Mouse (Mus musculus): ENCODE measurements around the gene Golga4. TPM values are rescaled to one million over a fixed set of nuclear protein-coding genes. Genes with fewer than 3 reads are reported as not detected.

Golga4 gene
- polyA plus RNA-seq, 1 experiment from 2014 or later = 28.2 TPM

DNA sequence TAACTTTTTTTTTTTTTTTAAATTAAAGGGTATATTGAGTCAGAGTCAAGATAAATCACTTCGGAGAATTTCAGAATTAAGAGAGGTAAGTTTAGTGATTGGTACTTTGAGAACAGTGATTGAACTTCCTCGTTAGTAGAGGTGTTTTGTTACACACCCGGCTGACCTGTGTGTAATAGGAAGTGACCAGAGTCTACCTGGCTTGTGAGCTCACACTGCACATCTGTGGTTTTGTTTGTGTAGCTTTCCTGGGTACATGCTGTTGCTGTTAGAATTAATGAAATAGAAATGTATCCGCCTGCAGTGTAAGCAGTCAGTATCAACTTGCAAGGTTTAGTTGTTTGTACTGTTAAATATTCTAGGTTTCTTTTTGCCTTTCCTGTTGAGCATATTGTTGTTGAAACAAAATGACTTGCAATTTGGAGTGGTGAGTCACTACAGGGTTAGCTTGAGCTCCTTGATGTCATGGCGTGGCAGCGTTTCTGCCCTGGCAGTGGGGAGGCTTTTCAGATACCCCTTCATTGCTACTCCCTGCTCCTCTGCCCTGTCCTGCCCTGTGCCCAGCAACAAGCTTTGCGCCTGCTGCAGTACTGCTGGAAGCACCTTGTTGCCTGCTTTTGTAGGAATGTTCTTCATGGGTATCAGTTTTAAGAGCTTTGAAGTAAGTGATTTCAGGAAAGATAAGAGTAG lies 26.6 kb downstream of the Golga4 start:
- Histone ChIP-seq H3K4me3 (no peak overlapping the region), H3K27ac (no peak overlapping the region), H3K4me2 (no peak overlapping the region), H3K9me3 (replicated peaks) (no peaks in the 10 kb centered on the region), H3K4me1 (peaks cover 9% of the 10 kb centered on the region), H3K9ac (no peak overlapping the region), H3K36me3 (peaks cover 93% of the 10 kb centered on the region), H3K27me3 (replicated peaks) (no peaks in the 10 kb centered on the region)
- WGBS (ENCODE audit: insufficient replicate concordance) = 83% methylated on average over 7 of the region's 7 CpGs
- ATAC-seq = no peak

DNA sequence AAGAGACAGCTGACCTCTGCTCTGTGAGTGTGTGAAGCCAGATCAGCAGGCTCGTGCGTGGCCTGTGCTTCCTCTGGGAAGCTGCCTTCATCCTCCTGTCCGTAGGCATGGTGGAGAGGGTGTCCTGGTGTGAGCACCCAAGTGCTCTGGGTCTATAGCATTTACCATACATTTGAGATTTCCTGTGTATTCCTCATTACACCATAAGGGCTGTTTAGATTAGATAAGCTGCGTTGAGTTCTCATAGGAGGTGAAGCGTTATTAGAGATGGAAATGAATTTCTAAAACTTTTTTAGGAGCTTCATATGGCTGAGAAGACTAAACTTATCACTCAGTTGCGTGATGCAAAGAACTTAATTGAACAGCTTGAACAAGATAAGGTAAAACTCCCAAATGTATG lies 30.9 kb downstream of the Golga4 start:
- peaks cover 94% of the 10 kb centered on the region for H3K36me3 ChIP-seq
- 68% methylated on average over 6 of the region's 6 CpGs for WGBS (ENCODE audit: insufficient replicate concordance)
- no peak overlapping the region for H3K9ac ChIP-seq
- no peak overlapping the region for H3K4me2 ChIP-seq
- H3K27ac ChIP-seq = no peak overlapping the region
- ATAC-seq = peak; percentile 68; the same call in 1 of the 2 replicates
- no peak overlapping the region for H3K4me3 ChIP-seq
- H3K9me3 ChIP-seq (replicated peaks) = no peaks in the 10 kb centered on the region
- H3K27me3 ChIP-seq (replicated peaks) = no peaks in the 10 kb centered on the region
- H3K4me1 ChIP-seq = peaks cover 9% of the 10 kb centered on the region

DNA sequence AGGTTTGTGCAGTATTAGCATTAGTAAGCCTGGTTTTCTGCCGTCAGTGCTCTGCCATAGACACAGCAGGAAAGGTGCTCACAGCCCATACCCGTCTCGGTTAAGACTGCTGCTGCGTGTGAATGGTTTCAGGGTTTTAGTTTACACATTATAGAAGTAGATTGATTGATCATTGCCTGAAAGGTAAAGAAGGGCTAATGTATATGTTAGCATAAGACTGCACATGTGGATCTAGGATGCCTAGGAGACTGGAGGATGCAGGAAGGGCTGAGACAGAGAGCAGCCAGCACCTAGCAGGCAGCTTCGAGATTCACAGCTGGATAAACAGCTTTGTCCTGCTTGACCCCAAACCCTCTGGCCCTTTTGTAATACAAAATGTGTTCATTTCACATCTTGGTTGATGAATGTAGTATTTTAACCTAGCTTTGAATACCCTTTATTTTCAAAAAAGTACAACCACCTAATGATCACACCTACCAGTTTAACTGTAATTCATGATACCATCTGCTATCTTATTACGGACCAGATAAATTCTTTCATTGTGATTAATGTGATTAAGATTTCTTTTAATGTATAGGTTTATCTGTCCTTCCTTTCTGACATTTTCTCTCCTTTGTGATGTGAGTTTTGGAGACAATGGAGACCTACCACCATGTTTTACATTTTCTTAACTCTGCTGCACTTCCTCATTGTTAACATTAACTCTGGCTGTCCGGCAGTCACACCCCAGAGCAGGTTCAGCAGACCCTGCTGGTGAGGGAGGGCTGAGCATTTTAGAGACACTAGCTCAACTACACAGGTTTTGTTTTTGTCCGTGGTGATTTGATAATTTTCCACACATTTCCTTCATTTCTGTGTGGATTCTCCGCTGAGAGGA lies 31.6 kb downstream of the Golga4 start:
- Histone ChIP-seq H3K9me3 (replicated peaks) (no peaks in the 10 kb centered on the region), H3K4me3 (no peak overlapping the region), H3K9ac (no peak overlapping the region), H3K4me1 (peaks cover 9% of the 10 kb centered on the region), H3K36me3 (peaks cover 95% of the 10 kb centered on the region), H3K27ac (no peak overlapping the region), H3K4me2 (no peak overlapping the region), H3K27me3 (replicated peaks) (no peaks in the 10 kb centered on the region)
- ATAC-seq = no peak
- WGBS (ENCODE audit: insufficient replicate concordance) = 85% methylated on average over 9 of the region's 9 CpGs

DNA sequence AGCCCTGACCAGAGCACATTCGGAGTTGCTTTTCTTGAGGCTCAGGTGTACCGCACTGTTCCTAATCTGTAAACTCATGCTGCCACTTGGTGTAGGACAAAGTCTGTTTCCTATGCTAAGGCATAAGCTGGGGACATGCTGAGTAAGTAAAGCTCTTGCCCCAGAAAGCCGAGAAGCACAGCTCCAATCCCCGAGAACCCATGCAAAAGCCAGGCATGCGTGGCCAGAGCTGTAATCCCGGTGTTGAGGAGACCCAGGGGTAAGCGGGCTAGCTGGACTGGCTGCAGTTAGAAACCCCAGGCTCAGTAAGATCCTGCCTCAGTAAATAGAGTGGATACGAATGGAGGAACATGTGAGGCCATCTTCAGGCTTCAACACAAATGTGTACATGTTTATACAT lies 35.8 kb downstream of the Golga4 start:
- ATAC-seq = no peak
- no peak overlapping the region for H3K27ac ChIP-seq
- H3K9ac ChIP-seq = no peak overlapping the region
- peaks cover 87% of the 10 kb centered on the region for H3K36me3 ChIP-seq
- peaks cover 2% of the 10 kb centered on the region for H3K4me1 ChIP-seq
- no peak overlapping the region for H3K4me3 ChIP-seq
- no peaks in the 10 kb centered on the region for H3K27me3 ChIP-seq (replicated peaks)
- no peaks in the 10 kb centered on the region for H3K9me3 ChIP-seq (replicated peaks)
- H3K4me2 ChIP-seq = no peak overlapping the region
- 87% methylated on average over 8 of the region's 8 CpGs for WGBS (ENCODE audit: insufficient replicate concordance)

DNA sequence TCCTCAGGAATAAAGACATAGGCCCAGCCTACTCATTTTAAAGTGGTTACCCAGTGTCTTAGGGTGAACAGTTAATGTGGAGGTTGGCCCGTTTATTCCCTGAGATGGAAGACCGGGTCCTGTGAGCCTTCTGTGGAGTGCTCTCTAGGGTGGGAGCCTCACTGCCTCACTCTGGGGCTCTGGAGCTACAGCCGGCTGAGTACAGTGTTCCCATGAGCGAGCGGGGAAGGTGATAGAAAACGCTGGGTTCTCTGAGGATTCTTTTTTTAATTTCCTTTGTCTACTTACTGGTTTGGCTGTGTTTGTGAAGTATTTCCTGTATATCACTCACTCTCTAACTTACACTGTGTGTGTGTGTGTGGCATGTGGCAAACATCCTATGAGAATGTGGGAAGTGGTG lies 39.1 kb downstream of the Golga4 start:
- no peak overlapping the region for H3K9ac ChIP-seq
- no peak overlapping the region for H3K4me3 ChIP-seq
- 83% methylated on average over 6 of the region's 6 CpGs for WGBS (ENCODE audit: insufficient replicate concordance)
- no peaks in the 10 kb centered on the region for H3K9me3 ChIP-seq (replicated peaks)
- H3K27ac ChIP-seq = no peak overlapping the region
- peaks cover 76% of the 10 kb centered on the region for H3K36me3 ChIP-seq
- H3K4me1 ChIP-seq = no peaks in the 10 kb centered on the region
- no peaks in the 10 kb centered on the region for H3K27me3 ChIP-seq (replicated peaks)
- no peak overlapping the region for H3K4me2 ChIP-seq
- no peak for ATAC-seq

DNA sequence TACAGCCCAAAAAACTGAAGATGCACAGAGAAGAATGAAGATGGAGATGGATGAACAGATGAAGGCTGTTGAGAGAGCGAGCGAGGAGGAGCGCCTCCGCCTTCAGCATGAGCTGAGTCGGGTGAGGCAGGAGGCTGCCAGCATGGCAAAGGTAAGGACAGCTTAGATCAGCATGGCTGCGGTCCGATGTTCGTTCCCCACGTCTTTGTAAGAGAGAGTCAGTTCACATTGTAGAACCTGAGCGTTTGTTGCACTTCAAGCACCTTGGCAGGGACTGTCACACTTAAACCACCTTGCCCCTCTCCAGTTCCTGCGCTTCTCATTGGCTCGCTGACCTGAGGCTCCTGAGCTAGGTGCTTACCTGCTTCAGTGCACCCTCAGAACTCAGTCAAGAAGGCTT lies 42.6 kb downstream of the Golga4 start:
- ATAC-seq = no peak
- no peaks in the 10 kb centered on the region for H3K27me3 ChIP-seq (replicated peaks)
- peaks cover 74% of the 10 kb centered on the region for H3K36me3 ChIP-seq
- H3K4me1 ChIP-seq = no peaks in the 10 kb centered on the region
- no peak overlapping the region for H3K4me2 ChIP-seq
- H3K9me3 ChIP-seq (replicated peaks) = no peaks in the 10 kb centered on the region
- no peak overlapping the region for H3K27ac ChIP-seq
- H3K4me3 ChIP-seq = no peak overlapping the region
- no peak overlapping the region for H3K9ac ChIP-seq
- 89% methylated on average over 12 of the region's 12 CpGs for WGBS (ENCODE audit: insufficient replicate concordance)

DNA sequence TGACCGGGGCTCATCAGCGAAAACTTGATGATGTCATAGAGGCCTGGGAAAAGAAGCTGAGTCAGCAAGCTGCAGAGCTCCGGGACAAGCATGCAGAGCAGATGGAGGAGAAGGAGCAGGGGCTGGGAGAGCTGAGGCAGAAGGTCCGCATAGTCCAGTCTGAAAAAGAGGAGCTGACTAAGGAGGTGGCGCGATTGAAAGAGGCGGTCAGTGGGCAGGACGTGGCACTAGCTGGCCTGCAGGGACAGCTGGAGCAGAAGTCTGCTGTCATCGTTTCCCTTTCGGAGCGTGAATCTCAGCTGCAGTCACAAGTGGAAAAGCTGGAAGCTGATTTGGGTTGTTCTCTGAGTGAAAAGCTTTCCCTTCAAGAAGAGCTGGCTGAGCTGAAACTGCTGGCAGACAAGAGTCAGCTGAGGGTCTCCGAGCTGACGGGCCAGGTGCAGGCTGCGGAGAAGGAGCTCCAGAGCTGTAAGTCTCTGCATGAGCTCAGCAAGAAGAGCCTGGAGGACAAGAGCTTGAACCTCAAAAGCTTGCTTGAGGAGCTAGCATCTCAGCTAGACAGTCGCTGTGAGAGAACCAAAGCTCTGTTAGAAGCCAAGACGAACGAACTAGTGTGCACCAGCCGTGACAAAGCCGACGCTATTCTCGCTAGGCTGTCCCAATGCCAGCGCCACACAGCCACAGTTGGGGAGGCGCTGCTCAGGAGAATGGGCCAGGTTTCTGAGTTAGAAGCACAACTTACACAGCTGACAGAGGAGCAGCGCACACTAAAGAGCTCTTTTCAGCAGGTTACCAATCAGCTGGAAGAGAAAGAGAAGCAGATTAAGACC lies 51.1 kb downstream of the Golga4 start:
- Histone ChIP-seq H3K4me1 (no peaks in the 10 kb centered on the region), H3K9me3 (replicated peaks) (no peaks in the 10 kb centered on the region), H3K27ac (no peak overlapping the region), H3K4me3 (no peak overlapping the region), H3K4me2 (no peak overlapping the region), H3K9ac (no peak overlapping the region), H3K36me3 (peaks cover 92% of the 10 kb centered on the region), H3K27me3 (replicated peaks) (no peaks in the 10 kb centered on the region)
- 90% methylated on average over 24 of the region's 24 CpGs for WGBS (ENCODE audit: insufficient replicate concordance)
- ATAC-seq = 0 out of 2 replicates have a peak, but pooled peaks have one; percentile 18

DNA sequence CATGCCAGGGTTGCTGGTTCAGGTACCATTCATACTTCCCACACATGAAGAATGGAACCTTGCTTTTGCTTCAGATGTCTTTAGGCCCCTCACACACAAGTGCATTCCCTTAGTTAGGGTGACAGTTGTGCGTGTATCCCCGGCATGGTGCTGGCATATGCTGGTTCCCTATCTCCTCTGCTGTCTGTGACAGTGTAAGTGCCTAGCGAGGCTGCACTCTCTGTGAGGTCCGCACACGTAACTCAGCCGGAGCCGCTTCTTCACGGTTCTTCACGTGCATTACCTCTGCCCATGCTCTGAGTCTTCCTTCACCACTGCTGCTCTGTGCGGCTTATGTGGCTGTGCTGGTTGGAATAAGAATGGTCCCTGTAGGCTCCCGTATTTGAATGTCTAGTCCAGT lies 57.3 kb downstream of the Golga4 start:
- Histone ChIP-seq H3K27ac (no peak overlapping the region), H3K9me3 (replicated peaks) (no peaks in the 10 kb centered on the region), H3K36me3 (peaks cover 96% of the 10 kb centered on the region), H3K9ac (no peak overlapping the region), H3K27me3 (replicated peaks) (no peaks in the 10 kb centered on the region), H3K4me3 (no peak overlapping the region), H3K4me1 (no peaks in the 10 kb centered on the region), H3K4me2 (no peak overlapping the region)
- ATAC-seq = no peak
- WGBS (ENCODE audit: insufficient replicate concordance) = 92% methylated on average over 11 of the region's 11 CpGs

DNA sequence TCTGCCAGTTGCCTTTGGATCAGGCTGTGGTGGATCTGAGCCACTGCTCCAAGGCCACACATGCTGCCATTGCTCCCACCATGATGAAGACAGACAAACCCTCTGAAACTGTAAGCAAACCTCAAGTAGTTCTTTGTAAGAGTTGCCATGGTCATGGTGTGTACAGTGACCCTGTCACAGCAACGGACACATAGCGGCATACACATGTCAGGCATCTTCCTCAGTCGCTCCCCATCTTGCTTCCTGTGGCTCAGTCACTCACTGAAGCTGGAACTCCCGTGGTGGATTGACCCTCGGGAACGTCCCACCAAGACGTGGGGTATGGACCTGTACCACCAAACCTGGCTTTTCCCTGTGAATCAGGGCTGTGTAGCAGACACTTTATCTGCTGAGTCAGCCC lies 57.8 kb downstream of the Golga4 start:
- Histone ChIP-seq H3K9me3 (replicated peaks) (no peaks in the 10 kb centered on the region), H3K4me1 (no peaks in the 10 kb centered on the region), H3K4me2 (no peak overlapping the region), H3K27me3 (replicated peaks) (no peaks in the 10 kb centered on the region), H3K36me3 (peaks cover 92% of the 10 kb centered on the region), H3K27ac (no peak overlapping the region), H3K9ac (no peak overlapping the region), H3K4me3 (no peak overlapping the region)
- ATAC-seq = no peak
- 86% methylated on average over 7 of the region's 7 CpGs for WGBS (ENCODE audit: insufficient replicate concordance)

DNA sequence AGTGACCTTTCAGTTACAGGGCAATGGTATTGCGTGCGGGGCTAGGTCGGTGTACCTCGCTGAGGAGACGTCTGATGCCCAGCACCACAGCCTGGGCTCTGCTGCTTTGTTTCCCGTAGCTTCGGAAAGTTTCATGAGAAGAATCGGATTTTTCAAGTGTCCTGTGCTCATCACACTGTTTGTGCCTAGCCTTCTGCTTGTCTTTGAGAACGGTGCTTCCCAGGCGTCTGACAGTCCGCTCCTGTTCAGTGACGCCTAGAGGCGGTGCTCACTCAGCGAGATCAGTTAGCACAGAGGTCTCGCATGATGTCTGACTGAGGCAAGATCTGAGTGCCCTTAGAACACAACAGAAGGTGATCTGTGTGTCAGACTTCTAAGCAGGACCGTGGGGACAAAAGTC lies 58.6 kb downstream of the Golga4 start:
- H3K36me3 ChIP-seq = peaks cover 92% of the 10 kb centered on the region
- no peak for ATAC-seq

DNA sequence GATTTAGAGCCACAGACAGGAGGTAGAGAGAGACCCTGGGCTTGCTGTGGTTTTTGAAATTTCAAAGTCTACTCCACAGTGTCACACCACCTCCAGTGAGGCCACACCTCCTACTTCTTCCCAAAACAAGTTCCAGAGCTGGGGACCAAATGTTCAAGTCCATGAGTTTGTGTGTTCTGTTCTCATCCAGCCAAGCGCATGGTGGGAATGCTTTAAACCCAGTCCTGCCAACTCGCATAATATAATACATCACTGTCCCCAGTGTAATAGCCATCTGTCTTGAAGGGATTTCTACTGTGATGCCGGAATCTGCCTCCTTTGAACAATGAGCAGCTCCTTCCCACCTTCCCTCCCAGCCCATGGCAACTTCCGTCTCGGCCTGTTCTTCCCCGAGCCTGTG lies 63.3 kb downstream of the Golga4 start:
- Histone ChIP-seq H3K27me3 (replicated peaks) (no peaks in the 10 kb centered on the region), H3K4me2 (no peak overlapping the region), H3K27ac (no peak overlapping the region), H3K4me1 (no peaks in the 10 kb centered on the region), H3K4me3 (no peak overlapping the region), H3K9me3 (replicated peaks) (no peaks in the 10 kb centered on the region), H3K9ac (no peak overlapping the region), H3K36me3 (peaks cover 87% of the 10 kb centered on the region)
- 84% methylated on average over 6 of the region's 6 CpGs for WGBS (ENCODE audit: insufficient replicate concordance)
- no peak for ATAC-seq

More for the DNA sequence above, 58.6 kb downstream of the Golga4 start:
- Histone ChIP-seq H3K27ac (no peak overlapping the region), H3K4me3 (no peak overlapping the region), H3K9ac (no peak overlapping the region), H3K27me3 (replicated peaks) (no peaks in the 10 kb centered on the region), H3K4me1 (no peaks in the 10 kb centered on the region), H3K4me2 (no peak overlapping the region), H3K9me3 (replicated peaks) (no peaks in the 10 kb centered on the region)
- WGBS (ENCODE audit: insufficient replicate concordance) = 89% methylated on average over 16 of the region's 16 CpGs

DNA sequence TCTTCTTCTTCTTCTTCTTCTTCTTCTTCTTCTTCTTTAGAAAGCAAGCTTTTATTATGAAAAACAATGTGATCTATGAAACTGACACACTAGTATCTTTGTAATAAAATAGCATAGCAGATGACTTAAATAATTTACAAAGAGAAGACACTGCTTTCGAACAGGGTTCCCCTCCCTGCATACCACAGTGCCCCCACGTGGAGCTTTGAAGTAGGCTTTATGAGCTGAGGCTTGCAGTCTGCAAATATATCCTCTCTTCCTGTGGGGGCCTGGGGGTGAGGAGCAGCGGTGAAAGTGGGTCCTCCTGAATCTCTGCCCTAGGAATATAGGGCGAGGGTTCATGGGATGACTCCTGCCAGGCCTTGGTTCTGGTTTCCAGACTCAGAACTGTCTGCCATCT lies 64.8 kb downstream of the Golga4 start:
- no peaks in the 10 kb centered on the region for H3K4me1 ChIP-seq
- ATAC-seq = no peak
- H3K27ac ChIP-seq = no peak overlapping the region
- H3K4me3 ChIP-seq = no peak overlapping the region
- no peak overlapping the region for H3K9ac ChIP-seq
- 65% methylated on average over 4 of the region's 4 CpGs for WGBS (ENCODE audit: insufficient replicate concordance)
- no peaks in the 10 kb centered on the region for H3K9me3 ChIP-seq (replicated peaks)
- peaks cover 86% of the 10 kb centered on the region for H3K36me3 ChIP-seq
- no peak overlapping the region for H3K4me2 ChIP-seq
- no peaks in the 10 kb centered on the region for H3K27me3 ChIP-seq (replicated peaks)

Data from liver, embryonic 12.5 days (tissue).